Mouse (Mus musculus) layer of hippocampus, postnatal 14 days (tissue): Measurements from ENCODE around the gene Dlgap1. TPM values are rescaled to one million over a fixed set of nuclear protein-coding genes. Genes with fewer than 3 reads are reported as not detected.
"Not testable (repeated sequence)": the region's sequence is repeated elsewhere in the genome, so short reads cannot be mapped to it uniquely, and the experiment has no call there.

ENCODE experiments used
- DNase-seq, 2 experiments: peaks; one replicate each; pipeline ENCODE4 v3.0.0; 2021 to 2022; ENCODE audit warnings: low spot score in 2 of 2, mixed read lengths in 1 of 2
- total RNA-seq, 2 experiments: library from RNA; stranded (reverse); gene quantifications; 2 replicates each; pipeline ENCODE4 v1.2.3; 2021

The Dlgap1 gene
- total RNA-seq, 2 experiments from 2014 or later: 370 to 411 TPM

DNA sequence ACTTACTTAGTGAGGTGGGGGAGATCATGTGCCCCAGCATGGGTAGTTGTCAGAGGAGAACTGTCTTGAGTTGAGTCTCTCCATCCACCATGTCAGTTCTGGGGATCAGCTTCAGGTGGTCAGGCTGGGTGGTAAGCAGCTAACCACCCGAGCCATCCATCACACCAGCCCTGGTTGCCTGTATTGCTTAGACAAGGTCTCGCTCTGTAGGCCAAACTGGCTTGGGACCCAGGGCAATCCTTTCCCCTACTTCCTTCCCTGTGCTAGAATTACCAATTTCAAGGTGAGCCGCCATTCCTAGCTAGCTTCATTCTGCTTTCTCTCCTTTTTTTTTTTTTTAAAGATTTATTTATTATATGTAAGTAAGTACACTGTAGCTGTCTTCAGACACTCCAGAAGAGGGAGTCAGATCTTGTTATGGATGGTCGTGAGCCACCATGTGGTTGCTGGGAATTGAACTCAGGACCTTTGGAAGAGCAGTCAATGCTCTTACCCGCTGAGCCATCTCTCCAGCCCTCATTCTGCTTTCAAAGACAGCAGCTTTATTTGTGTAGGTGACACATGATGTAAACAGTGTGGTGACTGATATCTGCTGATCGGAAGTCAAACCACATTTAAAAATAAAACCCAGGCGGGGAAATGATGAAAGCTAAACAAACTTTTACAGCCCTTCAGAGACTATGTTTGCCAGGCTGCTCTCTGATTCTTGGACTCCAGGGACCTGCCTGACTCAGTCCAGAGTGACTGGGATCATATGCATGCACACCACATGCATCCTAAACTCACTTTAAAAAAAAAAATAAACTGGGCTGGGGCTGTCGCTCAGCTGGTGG lies 828.3 kb downstream of the Dlgap1 start:
- DNase-seq: no peak

DNA sequence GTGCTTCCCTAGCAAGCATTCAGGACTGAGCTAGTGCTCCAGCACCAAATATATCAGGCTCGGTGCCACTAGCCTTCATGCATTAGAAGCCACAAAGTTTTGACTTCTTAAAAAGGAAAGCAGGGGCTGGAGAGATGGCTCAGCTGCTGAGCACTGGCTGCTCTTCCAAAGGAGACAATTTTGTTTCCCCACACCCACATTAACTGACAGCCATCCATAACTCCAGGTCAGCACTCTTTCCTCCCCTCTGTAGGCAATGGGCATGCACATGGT lies 828.8 kb downstream of the Dlgap1 start:
- no peak for DNase-seq

DNA sequence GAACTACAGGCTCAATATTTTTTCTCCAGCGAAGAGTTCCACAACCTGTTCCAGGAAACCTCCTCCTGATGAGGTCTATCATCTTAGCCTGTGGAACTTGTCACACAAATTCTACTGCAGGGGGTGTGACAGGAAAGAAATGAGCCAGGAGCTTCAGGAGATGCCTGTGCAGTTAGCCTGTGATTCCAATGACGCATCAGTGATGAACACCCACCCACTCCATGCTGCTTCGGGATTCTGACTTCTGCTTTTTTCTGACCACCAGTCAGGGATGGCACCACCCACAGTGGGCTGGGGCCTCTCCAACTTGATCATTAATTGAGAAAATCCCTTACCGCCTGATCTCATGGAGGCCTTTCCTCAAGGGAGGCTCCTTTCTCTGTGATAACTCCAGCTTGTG lies 830.4 kb downstream of the Dlgap1 start:
- no peak for DNase-seq

DNA sequence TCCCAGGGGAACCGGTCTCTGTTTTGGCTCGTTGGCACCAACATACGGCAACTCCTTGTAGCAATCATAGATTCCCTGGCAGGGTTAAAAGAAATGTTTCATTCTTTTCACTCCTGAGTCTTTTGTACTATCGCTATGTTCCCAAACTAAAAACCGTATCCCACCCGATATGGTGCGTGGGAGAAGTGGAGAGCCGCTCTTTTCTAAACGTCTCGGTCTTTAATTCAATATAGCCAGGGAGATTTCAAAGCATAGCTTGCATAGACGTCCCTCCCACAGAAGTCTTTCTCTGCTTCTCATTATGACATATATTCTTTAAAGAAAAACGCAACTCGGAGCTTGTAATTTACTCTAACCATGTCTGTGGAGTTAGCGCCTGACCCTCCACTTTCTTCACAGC lies 833.1 kb downstream of the Dlgap1 start:
- no peak for DNase-seq

DNA sequence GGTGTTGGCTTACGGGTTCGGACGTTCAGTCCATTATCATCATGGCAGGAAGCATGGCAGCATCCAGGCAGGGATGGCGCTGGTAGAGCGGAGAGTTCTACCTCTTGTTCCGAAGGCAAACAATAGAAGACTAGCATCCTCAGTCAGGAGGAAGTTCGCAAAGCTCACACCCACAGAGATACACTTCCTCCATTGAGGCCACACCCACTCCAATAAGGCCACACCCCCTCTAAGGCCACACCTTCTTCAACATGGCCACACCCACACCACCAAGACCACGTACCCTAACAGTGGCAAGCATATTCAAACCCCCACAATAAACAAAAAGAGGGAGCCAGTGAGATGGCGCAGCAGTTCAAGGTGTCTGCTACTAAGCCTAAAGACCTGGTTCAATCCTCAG lies 837.0 kb downstream of the Dlgap1 start:
- no peak for DNase-seq

DNA sequence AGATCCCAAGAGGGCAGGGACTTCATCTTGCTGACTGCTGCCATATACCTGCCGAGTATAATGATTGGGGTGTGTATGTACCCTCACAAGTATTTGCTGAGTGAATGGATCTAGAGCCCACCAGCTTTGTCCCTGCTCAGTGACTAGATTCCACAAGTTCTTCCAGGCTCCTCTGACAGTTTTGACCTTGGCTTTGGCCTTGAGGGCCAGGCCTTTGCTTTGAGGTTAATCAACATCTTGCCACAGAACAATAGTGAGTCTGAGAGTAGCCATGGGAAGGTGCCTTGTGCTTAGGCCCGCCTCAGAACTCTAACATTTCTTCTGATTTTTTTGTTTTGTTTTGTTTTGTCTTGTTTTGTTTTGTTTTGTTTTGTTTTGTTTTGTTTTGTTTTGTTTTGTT lies 837.7 kb downstream of the Dlgap1 start:
- DNase-seq: no peak

DNA sequence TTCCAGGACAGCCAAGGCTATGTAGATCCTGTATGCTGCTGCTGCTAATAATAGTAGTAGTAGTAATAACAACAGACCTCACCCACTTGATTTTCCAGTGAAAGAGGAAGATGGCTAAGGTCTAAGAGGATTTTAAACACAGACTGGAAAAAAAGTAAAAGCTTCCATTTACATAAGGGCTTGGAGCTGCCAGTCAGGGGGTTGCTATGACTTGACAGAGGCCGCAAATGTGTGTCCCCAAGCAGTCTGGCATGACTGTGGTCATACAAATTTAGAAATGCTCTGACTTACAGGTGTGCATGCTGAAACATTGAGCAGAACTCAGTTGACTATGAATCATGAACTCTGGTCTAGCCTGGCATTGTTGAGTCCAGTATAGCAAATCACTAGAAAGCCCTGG lies 839.0 kb downstream of the Dlgap1 start:
- DNase-seq: no peak

DNA sequence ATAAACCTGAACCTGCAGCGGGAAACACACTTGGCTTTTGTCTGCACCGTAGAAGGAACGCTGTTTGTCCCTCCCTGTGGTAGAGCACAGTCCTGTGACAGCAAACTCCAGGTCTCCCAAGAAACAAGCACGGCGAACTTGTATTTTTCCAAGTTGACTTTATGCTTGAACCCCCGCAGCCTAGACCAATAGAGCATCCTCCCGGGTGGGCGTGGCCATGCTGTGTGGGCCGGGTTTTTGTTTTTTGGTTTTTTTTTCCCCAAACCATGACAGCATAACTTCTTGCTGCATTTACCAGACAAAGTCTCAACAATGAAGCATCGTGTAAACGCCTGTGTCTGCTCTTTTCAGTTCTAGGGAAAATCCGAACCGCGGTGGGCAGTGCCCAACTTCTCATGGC lies 840.0 kb downstream of the Dlgap1 start:
- no peak for DNase-seq

DNA sequence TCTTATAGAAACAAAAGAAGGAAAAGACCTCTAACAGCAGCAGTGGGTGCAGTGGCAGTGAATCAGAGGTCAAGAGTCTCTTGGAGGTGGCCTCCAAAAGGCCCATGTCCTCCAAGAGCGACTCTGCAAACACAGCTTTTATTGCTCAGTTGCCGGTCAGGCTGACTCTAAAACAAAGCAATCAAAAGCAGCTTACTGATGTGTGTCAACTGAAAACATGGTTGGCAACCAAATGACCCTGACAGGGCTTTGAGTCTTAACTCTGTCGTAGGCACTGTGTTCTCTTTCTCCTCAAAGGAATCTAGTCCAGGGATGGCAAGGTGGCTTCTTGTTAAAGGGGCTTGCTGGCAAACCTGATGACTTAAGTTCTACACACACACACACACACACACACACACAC lies 840.9 kb downstream of the Dlgap1 start:
- no peak for DNase-seq

DNA sequence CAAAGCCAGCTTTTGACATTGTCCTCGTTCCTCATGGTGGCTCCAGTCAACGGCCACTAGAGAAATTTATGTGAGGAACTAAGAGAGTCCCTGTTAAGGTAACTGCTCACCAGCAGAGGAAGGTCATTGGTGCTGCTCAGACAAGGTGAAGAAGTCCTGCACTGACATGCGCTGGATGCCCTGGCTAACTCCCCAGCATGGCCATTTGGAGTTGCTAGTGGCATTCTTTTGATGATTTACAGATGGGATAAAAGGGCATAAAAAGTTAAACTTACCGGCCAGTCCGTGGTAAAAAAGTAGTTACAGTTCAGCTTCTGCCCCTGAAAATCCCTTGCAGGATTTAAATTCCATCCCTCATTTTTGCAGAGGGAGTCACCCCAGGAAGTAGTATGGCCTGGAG lies 841.9 kb downstream of the Dlgap1 start:
- DNase-seq: no peak

DNA sequence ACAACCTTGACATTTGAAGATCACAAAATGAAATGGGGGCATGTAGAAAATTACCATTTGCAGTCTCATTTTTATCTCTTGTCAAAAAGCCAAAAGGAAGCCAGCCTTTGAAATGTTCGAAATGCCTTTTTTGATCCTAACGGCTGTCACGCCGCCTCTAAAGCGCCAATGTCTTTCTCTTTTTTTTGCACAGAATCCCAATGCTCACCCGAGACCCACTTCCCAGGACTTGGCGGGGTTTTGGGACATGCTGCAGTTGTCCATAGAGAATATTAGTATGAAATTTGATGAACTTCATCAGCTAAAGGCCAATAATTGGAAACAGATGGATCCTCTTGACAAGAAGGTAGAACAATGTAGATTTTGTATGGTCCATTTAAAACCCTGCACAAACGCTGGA lies 846.1 kb downstream of the Dlgap1 start:
- no peak for DNase-seq

DNA sequence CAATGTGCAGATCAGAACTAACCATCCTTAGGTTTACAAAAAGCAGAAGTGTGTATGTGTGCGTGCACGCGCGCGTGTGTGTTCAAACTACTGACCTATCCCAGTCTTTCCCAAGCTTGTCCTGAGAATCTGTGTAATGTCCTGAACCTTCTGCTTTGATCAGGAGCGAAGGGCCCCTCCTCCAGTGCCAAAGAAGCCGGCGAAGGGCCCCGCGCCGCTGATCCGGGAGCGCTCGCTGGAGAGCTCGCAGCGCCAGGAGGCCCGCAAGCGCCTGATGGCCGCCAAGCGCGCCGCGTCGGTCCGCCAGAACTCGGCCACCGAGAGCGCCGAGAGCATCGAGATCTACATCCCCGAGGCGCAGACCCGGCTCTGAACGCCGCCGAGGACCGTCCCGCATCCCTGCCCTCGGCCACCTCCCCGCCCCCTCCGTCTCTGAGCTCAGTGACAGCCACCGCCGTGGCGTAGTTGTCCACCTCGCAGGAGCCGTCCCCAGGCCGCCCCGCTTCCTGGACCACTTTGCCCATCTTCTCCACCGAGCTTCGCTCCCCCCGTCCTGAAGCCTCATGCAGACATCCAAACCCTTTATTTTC lies 849.1 kb downstream of the Dlgap1 start:
- no peak for DNase-seq

DNA sequence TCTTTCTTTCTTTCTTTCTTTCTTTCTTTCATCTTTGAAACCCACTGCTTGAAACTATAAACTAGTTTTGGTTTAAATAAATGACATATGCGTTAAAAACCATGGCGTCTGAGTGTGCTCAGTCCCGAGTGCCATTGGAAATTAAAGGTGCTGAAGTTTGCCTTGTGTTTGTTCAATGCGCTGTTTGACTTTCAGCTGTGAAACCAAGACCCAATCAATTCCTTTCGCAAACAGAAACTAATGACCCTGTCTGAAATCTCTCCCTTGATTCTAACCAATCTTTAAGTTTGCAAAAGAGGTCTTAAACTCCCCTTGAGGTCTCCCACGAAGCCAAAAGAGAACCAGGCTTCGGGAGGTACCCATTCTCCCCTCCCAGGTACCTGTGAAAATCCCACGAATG lies 854.2 kb downstream of the Dlgap1 start:
- no peak for DNase-seq

DNA sequence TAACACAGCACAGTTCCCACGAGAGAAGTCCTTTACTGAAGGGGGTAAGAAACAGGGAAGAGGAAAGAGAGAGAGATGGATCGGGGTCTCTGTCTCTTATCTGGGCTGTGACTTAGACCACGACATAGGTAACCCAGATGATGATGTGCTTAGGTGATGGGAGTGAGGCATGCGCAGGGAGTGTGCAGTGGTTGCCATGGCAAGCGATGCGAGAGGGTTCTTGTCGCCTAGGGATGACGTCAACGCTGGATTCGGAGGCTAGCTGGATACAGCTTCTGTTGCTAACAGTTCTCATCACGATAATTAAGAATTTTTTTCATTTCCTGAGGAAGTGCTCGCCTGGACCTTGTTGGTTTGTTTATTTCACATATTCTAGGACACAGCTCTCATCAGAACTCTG lies 857.4 kb downstream of the Dlgap1 start:
- DNase-seq: peak; percentile 62 to 74

DNA sequence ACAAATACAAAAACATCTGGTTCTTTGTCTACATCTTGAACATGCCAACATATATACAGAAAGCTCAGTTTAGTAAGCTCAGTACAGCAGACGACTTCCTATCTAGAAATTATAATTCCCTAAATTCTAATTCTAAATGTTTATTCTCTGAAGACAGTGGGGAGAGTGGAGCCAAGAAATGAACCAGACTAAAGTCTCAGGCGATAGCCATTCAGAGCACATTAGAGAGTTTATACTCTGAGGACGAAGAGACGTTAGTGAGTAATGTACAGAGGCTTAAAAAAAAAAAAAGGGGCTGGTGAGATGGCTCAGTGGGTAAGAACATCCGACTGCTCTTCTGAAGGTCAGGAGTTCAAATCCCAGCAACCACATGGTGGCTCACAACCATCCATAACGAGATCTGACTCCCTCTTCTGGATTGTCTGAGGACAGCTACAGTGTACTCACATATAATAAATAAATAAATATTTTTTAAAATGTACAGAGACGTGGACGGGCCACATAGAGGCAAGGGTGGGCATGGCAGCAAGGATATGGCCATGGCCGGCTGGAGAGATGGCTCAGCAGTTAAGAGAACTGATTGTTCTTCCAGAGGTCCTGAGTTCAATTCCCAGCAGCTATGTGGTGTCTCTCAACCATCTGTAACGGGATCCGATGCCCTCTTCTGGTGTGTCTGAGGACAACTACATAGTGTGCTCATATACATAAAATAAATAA lies 858.7 kb downstream of the Dlgap1 start:
- DNase-seq: not testable (repeated sequence)

DNA sequence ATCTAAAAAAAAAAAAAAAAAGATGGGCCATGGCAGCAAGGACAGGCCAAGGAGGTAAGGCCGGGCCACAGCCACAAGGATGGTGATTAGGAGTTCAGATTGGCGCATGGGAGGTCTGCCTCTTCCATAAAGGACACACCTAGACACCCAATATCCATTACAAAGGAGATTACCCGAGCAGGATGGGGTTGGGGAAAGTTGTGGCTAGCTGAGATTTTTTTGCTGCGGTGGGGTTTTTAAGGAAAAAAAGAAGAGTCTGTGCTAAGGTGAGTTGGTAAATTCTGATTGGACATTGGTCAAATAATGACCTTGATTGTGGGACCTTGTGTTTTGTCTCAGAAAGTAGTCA lies 859.3 kb downstream of the Dlgap1 start:
- no peak for DNase-seq

DNA sequence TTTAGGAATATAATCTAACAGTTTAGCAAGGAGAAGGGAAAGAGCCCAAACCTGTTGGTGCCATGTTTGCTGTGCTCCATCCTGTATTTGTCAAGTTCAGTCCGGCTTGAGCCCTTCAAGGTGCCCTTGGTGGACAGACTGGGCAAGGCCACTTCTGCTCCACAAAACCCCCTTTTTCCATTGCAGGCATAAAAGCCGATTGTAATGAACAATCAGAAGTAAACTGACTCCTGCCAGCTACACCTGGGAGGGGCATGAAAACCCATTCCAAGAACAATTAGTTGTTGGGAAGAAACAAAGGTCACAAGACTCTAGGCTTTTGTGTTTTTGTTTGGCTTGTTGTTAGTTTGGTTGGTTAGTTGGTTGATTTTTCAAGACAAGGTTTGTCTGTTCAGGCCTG lies 859.7 kb downstream of the Dlgap1 start:
- DNase-seq: no peak

DNA sequence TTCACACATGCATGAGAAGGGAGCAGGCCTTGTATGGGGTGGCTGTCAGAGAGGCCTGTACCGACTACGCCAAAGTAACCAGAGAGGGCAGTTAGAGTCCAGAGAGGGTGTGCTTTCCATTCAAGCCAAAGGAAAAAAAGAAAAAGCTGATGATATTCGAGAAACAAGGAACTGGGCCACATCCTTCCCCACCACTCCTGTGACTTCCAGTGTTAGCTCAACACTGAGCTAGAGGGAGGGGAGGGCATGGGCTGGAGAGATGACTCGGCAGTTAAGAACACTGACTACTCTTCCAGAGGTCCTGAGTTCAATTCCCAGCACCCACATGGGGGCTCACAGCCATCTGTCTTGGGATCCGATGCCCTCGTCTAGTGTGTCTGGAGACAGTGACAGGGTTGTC lies 860.3 kb downstream of the Dlgap1 start:
- DNase-seq: no peak

DNA sequence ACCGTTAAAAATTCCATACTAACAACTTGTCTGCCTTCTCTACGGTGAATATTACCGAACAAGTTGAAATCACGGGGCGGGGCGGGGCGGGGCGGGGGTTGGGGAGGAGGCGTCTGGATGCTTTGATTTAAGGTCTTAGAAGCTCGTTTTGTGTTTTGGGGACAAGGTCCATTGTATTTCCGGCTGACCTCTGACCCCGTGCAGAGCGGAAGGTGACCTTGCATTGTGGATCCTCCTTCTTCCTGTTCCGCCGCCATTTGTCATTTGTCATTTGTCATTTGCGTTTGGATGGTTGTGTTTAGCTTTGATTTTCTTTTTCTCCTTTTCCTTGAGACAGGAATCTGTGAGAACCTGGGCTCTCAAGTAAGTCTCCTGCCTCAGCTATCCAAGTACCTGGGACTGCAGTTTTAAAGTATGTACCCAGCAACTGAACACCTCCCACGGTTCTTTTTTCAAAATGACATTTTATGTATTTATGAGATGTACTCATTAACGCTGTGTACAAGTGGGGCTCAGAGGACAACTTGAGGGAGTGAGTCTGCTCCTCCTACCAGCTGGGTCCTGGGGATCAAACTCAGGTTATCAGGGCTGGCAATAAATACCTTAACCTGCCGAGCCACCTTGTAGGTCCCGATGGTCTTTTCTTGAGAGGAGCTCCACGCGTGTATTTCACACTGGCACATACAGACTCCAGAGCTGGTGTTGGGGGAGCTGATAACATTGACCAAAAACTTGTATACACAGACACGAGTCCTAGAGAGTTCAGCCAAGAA lies 861.3 kb downstream of the Dlgap1 start:
- no peak for DNase-seq

DNA sequence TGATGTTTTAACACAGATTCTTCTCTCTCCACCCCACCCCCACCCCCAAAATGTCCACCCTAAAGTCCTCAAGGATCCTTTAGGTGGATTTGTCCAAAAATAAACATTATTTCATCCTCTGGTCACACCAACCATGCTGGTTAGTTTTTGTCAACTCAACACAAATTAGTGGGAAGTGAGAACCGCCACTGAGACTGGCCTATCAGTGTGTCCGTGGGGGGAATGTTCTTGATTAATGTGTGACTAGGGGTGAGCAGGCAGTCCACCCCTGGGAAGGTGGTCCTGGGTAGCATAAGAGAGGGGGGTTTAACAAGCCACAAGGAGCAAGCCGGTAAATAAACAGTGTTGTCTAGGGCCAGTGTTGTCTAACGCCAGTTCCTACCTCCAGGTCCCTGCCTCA lies 862.7 kb downstream of the Dlgap1 start:
- DNase-seq: no peak

DNA sequence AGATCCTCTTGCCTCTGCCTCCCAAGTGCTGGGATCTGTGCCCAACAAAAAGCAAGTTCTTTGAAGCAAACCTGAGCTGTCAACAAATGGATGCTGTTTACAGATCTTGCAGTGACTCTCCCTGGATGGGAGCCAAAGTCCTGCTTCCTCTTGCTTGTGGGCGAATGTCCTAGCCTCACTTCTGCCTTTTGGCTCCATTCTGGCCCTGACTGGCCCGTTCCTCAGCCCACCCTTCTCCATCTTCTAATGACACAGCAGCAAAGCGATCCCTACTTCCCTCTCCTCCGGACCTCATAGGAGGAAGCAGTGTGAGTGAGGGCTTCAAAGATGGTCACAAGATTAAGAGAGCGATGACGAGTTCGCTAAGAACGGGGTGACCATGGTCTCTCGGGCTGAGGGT lies 863.7 kb downstream of the Dlgap1 start:
- DNase-seq: peak in 1 of 2 experiments; percentile 59

DNA sequence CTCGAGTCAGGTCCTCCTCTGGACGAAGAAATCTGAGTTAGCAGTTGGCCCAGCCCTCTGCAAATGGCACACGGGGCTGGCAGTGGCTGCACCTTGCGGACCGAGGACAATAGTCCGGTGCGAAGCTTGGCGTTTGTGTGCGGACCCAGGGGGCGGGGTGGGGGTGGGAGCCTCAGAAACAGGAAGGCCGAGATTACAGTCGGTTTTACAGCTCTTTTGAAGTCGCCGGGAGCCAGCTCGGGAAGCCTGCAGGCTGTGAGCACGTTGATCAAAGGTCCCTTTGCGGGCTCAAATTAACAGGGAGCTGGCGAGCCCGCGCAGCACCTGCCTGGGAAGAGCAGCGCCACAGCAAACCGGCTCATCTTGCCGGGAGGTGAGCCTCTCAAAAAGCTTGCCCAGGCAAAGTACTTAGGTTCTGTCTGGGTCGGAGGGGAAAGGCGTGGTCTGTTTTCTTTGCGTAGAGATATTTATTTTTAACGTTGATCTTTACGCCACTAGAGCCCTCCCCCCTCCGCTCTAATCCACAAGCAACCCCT lies 865.6 kb downstream of the Dlgap1 start:
- DNase-seq: no peak
